Mouse (Mus musculus): ENCODE data around the gene Hhat.

Hhat gene

GRCm38 (mm10) chr1:192487571-192487970 is 283.5 kb downstream of the Hhat start:
- no peak for DNase-seq (ENCODE audit: low spot score)

- DNase-seq (ENCODE audit: low spot score): no peak
These were observed 286.0 kb downstream of the Hhat start for GRCm38 (mm10) chr1:192485030-192485429.

GRCm38 (mm10) chr1:192481446-192481845 is 289.6 kb downstream of the Hhat start:
- no peak for DNase-seq (ENCODE audit: low spot score)

GRCm38 (mm10) chr1:192480072-192480784 is 290.8 kb downstream of the Hhat start:
- no peak for DNase-seq (ENCODE audit: low spot score)

- DNase-seq (ENCODE audit: low spot score): no peak
These were observed 292.8 kb downstream of the Hhat start for GRCm38 (mm10) chr1:192478176-192478575.

- no peak for DNase-seq (ENCODE audit: low spot score)
These were observed 293.5 kb downstream of the Hhat start for GRCm38 (mm10) chr1:192477556-192477955.

- no peak for DNase-seq (ENCODE audit: low spot score)
These were observed 294.3 kb downstream of the Hhat start for GRCm38 (mm10) chr1:192476704-192477103.

- no peak for DNase-seq (ENCODE audit: low spot score)
These were observed 297.9 kb downstream of the Hhat start for GRCm38 (mm10) chr1:192473134-192473533.

GRCm38 (mm10) chr1:192472366-192472765 is 298.7 kb downstream of the Hhat start:
- DNase-seq (ENCODE audit: low spot score): no peak

- no peak for DNase-seq (ENCODE audit: low spot score)
These were observed 307.3 kb downstream of the Hhat start for GRCm38 (mm10) chr1:192463732-192464131.

GRCm38 (mm10) chr1:192457526-192458206 is 313.4 kb downstream of the Hhat start:
- DNase-seq (ENCODE audit: low spot score): peak; percentile 26

GRCm38 (mm10) chr1:192457037-192457436 is 314.0 kb downstream of the Hhat start:
- no peak for DNase-seq (ENCODE audit: low spot score)

- no peak for DNase-seq (ENCODE audit: low spot score)
These were observed 316.0 kb downstream of the Hhat start for GRCm38 (mm10) chr1:192454981-192455380.

- DNase-seq (ENCODE audit: low spot score): no peak
These were observed 316.5 kb downstream of the Hhat start for GRCm38 (mm10) chr1:192454501-192454900.

- no peak for DNase-seq (ENCODE audit: low spot score)
These were observed 319.3 kb downstream of the Hhat start for GRCm38 (mm10) chr1:192451722-192452121.

GRCm38 (mm10) chr1:192450425-192450824 is 320.6 kb downstream of the Hhat start:
- no peak for DNase-seq (ENCODE audit: low spot score)

GRCm38 (mm10) chr1:192449572-192450351 is 321.3 kb downstream of the Hhat start:
- DNase-seq (ENCODE audit: low spot score): no peak

GRCm38 (mm10) chr1:192448512-192448911 is 322.5 kb downstream of the Hhat start:
- DNase-seq (ENCODE audit: low spot score): no peak

- DNase-seq (ENCODE audit: low spot score): no peak
These were observed 323.4 kb downstream of the Hhat start for GRCm38 (mm10) chr1:192447666-192448065.

All from ovary, adult 18-20 months (tissue).